Mouse (Mus musculus): ENCODE measurements around the gene Pigo.

Pigo gene

DNA sequence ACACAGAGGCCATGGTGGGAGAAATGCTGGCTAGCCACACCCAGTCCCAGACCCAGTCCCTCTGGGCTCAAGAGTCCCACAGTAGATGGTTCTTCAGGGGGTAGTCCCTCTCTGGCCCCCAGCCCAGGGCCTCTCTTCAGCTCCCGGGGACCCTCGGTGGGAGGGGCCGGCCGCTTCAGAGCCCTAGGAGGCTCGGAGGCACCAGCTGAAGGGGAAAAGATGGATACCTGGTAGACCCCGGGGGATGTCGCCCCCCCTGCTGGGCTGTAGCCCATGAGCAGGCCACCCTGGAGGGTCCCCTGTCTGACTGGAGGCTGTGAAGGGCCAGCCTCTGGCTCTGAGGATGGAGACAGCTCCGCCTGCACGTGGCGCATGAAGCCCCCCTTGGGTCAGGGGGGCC, 10.7 kb upstream of the Pigo start:
- DNase-seq, result no peak

DNA sequence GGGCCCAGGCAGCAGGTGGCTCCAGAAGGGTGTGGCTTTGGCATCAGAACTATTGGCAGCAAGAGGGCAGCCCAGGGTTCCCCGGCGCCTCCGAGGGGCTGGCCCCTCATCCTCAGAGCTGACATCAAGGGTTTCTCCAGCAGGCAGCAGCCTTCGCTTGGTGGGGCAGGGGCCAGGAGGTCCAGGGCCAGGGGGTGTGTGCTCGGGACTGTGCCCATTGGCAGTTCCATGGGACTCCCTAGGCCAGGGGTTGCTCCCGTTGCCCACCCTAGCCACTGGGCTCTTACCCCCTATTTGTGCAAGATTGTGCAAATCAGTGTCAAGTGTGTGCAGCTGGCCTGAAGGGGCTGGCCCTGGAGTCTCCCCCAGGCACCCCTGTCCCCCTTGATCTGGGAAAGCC, 10.2 kb upstream of the Pigo start:
- no peak for DNase-seq

DNA sequence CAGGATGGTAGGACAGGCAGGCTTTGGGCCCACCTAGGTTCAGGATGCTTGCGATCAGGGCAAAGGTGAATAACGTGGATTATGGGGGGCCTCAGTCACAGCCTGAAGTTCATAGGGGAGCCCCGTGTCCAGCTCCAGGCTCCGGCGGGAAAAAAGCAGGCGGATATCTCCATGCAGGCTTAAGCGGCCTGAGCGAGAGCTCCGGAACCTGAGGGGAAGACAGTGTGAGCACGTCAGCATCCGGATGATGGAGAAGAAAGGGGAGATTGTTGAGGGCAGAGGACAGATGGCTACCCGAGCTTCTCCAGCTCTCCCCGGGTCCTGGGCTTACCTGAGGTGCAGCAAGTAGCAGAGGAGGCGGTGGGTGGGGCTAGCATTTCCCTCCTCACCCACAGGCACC, 7.9 kb upstream of the Pigo start:
- DNase-seq, result no peak

DNA sequence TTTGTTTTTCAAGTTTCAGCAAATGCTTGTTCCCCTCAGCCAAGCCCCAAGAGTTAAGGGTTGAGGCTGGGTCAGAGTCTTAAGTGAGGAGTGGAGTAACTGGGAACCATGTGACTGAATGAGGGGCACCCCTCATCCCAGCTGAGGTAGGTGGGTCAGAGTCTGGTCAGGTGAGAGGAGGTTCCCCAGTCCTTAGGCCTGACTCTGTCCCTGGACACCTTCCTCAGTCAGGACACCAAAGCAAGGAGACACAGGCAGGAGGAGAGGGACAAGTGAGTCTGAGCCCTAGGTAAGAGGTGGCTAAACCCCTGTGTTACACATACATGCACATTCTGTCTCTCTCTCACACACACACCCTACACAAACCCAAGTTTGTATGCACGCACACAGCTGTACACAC, 6.9 kb upstream of the Pigo start:
- DNase-seq, result no peak

DNA sequence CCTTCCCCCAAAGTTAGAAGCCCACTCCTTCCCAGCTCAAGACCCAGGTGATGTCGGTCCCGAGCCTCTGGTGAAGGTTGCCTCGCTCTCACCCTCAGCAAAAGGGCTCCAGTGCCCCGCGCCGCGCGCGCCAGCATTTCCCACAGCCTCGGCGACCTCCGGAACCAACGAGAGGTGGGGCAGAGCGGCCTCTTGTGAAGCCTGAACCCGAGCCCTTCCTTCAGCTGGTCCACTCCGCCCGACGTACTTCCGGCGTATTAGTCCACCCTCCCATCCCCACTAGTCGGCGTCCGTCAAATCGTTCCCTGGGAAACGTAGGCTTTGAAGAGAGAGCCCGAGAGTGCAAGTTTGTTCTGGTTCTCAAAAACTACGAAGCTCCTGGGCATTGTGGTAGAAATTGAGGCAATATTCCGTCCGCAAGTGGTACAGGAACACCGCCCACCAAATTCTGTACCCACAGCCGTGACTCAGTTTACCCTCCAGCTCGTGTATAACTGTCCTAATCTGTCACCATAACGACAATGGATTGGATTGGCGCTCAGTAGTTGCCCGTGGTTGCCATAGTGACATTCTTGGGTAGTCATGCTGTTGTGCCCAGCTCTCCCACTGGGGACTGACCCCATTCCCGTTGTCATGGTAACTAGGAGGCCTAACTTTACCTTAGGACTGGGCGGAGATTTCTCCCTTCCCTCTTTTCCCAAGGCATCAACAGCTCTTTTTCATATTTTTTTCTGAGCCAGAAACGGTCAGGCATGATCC, 5.8 kb upstream of the Pigo start, which contains the start of gene Stoml2:
Gene Stoml2, minus strand, starts transcription at position 474 of the 759 bp plus-strand sequence.
- DNase-seq, result peak; percentile 96

DNA sequence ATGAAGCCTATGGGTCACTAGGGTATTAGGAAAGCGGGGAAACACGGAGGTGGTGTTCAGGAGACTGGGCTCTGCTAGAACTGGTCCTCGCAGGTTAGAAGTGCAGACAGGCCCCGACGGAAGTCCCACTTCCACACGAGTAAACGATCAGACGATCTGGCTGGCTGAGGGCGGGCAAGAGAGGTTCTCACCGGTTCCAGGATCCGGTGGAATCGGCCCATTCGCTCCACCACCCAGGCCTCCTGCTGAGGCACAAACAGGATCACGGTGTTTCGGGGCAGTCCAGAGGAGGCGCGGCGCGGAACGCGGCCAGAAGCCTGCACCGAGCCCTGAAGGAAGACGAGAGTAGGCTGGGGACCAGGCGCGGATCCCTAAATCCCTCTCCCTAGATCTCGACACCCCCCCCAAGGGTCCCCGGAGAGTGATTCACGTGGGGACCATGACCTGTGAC, 5.2 kb upstream of the Pigo start:
- DNase-seq, result no peak

DNA sequence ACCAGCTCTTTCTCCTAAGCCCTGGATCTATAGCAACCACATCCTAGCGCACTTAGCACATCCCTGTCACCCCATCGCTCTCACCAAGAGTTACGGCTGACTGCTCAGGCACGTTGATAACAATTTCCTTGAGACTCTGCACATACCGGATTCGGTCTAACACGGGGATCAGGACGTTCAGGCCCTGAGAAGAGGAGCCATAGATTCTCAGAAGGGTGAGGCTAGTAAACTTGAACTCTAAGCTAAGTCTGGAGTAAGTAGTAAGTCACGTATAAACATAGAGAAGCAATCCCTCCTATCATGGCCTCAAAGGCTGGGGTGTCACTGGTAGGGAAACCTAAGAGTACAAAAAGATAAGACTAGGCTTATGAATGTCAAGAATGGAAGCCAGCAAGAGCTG, 4.7 kb upstream of the Pigo start:
- DNase-seq, result no peak

DNA sequence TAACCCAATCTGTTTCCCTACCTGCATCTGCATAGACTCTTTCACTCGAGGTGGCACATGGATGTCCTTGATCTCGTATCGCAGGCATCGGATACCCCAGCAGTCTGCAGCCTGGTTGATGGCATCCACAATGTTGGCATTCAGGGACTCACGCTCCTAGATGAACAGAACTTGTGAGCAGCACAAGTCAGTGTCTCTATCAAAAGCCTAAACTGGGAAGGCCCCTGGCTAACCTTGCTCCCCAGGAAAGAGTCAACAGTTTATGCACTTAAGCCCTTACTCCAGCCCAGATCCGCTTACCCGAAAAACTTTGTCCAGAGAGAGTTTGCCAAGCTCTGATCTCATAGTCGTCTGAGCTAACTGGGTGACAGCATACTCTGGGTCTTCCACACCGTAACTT, 4.1 kb upstream of the Pigo start:
- no peak for DNase-seq

DNA sequence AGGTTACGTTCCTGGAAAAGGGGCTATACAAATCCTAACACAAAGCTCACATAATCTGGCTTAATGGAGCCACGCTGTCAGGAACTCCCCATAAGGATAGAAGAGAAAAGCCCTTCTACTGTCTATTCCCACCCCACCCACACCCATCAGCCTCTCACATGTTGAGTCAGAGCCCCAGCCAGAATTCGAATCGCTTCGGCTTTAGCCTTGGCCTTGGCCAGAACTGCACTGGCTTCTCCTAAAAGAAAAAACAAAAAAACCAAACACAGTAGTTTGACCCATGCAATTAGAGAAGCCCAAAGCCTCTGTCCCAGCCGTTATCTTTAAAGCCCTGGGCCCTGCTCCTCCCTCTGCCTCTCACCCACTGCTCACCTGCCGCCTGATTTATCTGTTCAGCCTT, 3.5 kb upstream of the Pigo start:
- no peak for DNase-seq

DNA sequence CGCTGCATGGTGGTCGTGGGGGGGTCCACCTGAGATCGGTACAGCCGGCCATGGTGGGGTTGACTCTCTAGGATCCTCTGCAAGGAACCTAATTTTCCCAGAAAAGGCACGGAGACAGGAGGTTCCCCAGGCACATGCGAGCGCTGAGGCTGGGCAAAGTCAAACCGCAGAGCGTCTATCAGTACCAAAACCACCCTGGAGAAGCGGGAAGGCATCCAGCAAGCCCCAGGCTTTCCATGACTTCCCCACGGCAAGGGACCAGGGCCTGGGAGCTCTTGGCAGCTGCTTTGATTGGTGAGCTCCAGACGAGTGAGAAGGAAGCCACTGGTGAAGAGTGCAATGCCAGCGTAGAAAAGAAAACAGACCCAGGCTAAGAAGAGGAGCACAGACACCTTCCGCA, 946 bp downstream of the Pigo start:
- DNase-seq, result no peak

DNA sequence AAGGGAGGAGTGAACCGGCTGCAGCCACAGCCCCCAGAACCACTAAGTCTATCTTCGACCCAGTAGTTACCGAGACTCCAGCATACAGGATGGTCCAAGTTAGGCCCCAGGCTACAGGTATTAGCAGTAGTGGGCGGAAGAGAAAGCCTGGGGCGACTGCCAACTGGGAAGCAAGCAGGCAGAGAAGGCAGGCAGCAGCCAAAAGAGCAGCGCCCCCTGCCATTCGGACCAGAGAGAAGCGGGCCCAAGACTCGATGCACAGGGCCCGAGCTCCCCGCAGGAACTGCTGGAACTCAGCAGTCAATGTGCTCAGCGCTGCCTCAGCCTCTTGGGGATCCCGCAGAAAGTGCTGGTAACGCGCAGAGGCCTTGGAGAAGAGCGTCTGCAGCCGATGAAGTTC, 4.3 kb downstream of the Pigo start:
- no peak for DNase-seq

DNA sequence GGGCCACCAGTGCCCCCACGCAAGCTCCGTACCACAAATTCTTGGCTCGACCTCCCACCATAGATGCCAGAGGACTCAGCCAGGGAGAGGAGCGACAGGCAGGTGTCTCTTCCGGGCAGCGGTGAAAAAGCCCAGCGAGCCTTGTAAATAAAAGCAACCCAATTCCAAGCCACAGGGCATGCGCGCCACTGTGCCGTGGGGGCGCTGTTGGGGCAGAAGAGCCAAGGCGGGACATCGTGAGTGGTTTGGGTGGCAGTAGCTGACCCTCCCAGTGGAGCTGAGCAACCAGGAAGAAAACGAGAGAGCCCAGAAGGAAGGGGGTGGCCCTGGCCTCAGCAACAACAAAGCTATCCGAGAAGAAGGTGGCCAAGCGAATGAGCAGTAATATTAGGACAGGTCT, 4.7 kb downstream of the Pigo start:
- no peak for DNase-seq

DNA sequence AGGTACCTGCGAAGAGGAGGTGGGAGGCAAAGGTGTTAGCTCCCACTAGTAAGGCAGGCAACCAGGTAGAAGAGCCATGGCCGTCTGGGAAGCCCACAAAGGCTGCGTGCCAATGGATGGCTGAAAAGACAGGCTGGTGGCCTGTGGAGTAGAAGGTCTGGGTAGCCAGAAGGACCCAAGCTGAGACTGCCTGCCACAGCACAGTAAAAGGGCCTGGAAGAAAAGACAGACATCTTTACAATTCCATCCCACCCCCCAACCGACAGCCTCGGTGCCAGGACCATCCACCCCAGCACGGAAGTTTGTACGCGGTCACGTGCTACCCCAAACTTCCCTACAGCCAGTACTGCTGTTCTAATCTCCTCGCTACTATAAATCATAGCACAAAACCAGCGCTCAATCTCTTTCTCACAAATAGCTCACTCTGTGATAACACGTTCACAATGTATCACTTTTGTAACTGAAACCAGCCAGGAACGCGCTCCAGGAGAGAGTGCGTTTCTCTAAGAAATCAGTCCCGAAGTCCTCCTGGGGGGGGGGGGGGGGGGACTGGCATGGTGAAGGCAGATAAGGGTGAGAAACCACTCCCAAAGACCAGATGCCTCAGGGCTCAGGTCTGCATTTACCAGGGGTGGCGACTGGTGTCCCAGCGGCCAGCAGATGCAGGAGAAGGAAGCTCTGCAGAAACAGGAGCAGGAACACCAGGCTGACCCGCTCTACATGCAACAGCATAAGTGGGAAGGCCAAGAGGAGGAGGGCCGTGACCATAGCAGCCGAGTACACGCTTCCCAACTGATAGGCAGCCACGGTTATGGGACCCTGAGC, 5.8 kb downstream of the Pigo start:
- no peak for DNase-seq

DNA sequence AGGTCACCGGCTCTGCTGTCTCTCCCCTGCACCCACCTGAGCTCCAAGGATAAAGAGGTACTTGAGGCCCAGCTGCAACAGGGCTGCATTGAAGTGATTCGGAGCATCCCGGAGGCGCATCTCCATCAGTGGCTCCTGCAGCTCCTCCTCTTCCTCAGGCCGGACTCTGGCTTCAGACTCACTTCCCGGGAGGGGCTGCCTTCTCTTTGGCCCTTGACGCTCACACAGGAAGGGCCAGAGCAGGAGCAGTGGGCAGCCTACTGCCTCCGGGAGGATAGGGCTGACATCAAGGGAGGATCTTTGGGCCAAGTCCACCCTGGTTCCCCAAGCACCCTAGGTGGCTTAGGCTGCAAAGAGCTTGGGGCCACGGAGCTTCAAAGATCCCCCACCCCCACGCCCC, 6.4 kb downstream of the Pigo start:
- no peak for DNase-seq

DNA sequence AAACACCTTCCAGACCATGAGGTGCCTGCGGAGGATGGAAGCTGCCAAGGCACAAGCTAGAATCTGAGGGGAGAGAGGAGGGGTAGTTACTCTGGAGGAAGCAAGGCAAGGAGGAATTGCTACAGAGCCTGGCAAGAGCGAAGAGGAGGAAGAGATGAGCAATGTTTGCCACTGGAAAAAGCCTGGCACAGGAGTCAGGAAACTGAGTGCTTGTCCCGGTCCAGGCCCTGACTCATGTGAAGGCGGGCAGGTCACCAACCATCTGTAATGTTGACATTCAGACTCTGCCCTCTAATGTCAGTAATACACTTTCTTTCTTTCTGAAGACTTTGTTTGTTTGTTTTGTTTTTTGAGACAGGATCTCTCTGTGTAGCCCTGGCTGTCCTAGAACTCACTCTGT, 7.5 kb downstream of the Pigo start:
- DNase-seq, result no peak

DNA sequence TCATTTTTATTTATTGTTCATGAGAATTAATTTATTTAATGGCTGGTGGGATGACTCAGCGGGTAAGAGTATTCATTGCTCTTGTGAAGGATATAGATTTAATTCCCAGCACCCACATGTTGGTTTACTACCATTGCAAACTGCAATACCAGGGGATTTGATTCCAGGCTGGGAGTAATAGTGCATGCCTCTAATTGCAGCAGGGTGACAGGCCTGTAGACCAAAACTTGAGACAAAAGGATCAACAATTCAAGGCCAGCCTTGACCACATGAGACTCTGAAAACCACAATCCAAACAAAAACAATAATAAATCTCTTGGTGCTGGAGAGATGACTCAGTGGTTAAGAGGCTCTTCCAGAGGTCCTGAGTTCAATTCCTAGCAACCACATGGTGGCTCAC, 13.5 kb downstream of the Pigo start:
- DNase-seq, result no peak

DNA sequence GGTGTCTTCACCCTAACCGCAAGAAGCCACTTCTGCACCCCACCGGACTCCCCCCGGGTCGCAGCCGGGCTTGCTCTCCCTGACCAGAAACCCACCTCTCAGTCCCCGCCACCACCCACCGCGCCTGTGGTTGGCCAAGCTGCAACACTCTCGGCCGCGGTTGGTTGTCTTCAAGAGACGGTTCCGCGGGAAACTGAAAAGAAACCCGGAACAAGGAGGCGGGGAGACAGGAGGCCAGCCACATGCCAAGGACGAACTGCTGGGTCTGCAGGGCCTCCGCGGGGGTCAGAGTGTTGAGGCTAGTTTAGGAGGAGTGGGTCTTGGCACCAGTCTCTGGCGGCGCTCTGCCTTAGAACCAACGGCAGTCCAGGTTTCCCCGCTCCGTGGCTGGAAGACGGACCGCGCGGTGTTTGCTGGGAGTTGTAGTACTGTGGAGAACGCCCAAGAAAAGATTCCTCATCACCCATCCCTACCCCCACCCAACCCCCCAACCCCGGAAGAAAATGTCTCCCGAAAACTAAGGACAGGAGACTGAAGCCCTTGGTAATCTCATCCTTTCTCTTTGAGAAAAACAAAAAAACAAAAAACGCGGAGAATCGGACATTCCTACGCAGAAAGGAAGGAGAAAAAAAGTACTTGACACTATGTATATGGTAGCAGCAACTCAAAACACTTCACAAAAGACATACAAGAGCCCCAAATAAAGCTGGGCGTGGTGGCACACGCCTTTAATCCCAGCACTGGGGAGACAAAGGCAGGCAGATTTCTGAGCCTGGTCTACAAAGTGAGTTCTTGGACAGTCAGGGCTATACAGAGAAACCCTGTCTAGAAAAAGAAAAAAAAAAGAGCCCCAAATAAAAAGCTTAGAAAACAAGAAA, 15.2 kb downstream of the Pigo start, which contains the start of gene Fancg:
Gene Fancg, minus strand, starts transcription at position 346 of the 878 bp plus-strand sequence.
- peak; percentile 92 for DNase-seq

DNA sequence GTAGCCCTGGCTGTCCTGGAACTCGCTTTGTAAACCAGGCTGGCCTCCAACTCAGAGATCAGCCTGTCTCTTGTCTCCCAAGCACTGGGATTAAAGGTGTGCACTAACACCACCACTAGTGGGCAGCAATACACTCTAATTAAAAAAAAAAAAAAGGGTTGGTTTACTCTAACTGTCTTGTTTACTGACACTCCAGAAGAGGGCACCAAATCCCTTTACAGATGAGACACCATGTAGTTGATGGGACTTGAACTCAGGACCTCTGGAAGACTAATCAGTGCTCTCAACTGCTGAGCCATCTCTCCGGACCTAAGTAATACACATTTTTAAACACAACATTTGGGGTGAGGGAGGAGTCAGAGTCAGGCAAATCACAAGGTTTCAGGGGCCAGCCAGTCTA, 19.9 kb downstream of the Pigo start:
- DNase-seq, result peak; percentile 78

DNA sequence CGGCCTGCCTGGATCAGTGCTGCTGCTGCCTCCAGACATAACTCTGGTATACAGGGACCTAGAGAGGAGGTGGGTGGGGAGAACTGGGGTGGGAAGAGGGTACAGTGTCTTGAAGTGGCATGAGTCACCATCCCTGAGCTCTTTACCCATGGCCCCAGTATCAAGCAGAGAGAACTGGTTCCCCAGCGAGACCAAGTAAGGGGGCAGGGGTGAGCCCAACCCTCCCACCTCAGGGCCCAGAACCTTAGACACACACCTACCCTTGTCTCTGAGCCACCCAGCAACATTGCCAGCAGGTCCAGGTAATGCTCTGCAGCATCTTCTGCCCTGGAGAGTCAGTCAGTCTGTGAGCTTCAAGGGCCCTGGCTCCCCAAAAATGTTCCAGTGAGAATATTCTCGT, 20.7 kb downstream of the Pigo start:
- no peak for DNase-seq

DNA sequence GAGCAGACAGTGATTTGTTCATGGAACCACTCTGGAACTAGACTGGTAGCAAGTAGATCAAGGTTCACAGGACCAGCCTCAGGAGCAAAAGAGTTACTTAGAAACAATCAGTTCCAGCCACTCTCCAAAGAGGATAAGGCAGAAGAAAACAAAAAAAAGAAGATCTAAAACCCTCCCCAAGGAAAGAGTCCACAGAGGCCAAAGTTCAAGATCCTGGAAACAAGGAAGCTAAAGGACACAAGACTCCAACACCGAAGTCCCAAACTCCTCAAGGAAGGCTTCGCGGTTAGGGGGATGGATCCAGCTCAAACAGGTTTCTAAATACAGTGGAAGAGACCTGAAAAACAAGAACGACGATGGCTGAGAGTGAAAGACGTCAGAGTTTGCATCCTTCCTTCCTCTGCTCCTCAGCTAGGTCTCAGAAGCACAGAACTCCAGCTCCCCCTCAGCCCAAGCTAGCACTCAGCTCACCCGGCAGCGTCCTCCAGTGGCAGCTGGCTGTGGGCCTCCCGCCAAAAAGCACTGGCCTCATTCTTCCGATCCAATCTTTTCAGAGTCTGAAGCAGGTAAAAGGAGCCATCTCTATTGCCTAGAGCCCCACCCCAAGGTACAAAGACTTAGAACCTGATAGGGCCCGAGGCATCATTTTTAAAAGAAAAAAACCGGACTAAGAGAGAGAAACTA, 22.7 kb downstream of the Pigo start:
- DNase-seq, result no peak

DNA sequence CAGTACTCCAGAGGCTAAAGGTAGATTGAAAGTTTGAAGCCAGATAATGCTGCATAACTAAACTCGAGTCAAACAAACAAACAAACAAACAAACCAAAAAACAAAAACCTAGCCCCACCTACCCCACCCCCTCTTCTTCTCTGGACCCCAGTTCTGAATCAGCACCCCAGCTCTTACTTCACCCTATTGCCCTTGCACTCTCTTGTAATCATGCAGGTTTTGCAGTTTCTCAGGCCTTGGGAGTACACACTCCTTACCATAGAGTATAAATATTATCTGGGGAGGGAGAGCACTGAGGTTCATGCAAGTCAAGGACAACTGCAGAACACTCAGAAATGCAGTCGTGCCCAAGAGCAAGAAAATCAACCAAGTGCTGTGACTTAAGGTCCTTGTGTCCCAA, 24.3 kb downstream of the Pigo start:
- no peak for DNase-seq

DNA sequence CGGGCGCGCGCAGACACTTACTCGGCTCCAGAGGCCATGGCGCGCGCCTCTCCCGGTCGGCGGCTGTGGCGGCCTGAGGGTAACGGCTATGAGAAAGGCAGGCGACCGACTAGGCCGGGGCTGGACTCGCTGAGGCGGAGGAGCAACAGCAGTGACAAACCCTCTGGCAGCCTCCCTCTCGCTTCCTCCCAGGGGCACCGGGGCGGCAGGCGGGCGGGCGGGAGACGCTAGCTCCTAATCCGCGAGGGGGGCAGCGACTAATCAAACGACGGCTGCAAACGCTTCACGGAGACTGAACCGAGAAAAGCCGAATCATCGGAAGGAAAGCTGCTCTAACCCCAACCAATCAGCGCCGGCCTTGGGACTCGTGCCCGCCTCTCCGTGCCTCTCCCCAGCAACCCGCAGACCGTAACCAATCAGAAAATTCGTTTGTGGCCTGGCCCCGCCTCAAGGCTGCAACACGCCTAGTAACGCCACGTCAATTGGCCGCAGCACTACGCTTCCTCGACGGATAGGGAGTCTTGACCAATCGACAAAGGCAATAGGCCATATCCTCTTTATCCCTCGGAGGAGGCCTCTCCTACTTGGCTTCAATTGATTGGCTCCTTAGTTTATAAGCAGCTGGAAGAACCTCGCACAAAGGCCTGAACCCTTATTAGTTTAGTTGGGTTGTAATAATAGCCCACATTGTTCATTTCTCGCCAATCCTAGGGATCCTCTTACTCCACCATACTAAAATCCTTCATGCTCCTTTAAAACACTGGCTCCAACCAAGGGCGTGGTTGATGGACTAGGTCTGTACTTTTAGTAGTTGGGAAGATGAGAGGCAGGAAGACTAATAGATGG, 25.3 kb downstream of the Pigo start, which contains the start of gene Vcp:
Gene Vcp, minus strand, starts transcription at position 367 of the 846 bp plus-strand sequence.
- peak; percentile 98 for DNase-seq

Measured in lung, postnatal 36 days (tissue).